Mouse (Mus musculus) kidney, postnatal 36 days (tissue): ENCODE results near the gene Smc3.
A peak's percentile ranks its signal among the peaks of the same experiment; 100 is the strongest.
"Not testable (repeated sequence)": the region's sequence is repeated elsewhere in the genome, so short reads cannot be mapped to it uniquely, and the experiment has no call there.

Experiments used
- DNase-seq, 2 experiments: peaks; one replicate each; pipeline ENCODE4 v3.0.0; 2021 to 2022; ENCODE audit warnings: mixed read lengths in 2 of 2

Smc3 gene

GRCm38 (mm10) chr19:53577025-53577800 is 23.0 kb upstream of the Smc3 start:
- peak; percentile 61 to 79 for DNase-seq

DNA sequence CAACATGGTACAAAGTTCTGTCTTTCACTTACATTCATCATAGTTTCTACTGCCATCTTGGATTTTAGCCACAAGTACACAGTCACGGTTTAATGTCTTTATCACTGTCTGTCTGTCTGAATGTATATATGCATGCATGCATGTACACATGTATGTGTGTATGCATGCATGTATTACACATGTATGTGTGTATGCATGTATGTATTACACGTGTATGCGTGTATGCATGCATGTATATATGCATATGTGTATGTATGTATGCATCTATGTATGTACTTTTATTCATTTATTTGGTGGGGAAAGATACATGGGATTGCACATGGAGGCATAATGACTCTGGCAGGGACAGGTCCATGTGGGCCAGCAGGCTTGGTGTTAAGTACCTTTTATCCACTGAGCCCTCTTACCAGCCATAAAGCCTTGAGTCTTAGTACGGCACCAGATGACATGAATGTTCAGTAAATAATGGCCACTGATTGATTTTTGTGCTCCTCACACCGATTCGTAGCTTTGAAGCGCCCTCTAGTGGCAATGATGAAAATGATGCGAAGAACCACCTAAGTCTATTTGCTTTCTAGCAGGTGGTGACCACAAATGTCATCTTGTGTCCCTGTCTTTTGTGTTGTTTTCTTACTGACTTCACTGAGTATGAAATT is 21.5 kb upstream of the Smc3 start:
- DNase-seq, result peak; percentile 62 to 81

GRCm38 (mm10) chr19:53580271-53580670 is 19.9 kb upstream of the Smc3 start:
- DNase-seq, result not testable (repeated sequence)

DNA sequence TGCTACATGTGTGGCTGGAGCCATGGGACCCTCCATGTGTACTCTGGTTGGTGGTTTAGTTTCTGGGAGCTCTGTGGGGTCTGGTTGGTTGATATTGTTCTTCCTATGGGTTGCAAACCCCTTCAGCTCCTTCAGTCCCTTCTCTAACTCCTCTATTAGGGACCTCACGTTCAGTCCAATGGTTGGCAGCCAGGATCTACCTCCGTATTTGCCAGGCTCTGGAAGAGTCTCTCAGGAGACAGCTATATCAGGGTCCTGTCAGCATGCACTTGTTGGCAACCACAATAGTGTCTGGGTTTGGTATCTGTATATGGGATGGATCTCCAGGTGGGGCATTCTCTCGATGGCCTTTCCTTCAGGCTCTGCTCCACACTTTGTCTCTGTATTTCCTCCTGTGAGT is 12.5 kb upstream of the Smc3 start:
- not testable (repeated sequence) for DNase-seq

DNA sequence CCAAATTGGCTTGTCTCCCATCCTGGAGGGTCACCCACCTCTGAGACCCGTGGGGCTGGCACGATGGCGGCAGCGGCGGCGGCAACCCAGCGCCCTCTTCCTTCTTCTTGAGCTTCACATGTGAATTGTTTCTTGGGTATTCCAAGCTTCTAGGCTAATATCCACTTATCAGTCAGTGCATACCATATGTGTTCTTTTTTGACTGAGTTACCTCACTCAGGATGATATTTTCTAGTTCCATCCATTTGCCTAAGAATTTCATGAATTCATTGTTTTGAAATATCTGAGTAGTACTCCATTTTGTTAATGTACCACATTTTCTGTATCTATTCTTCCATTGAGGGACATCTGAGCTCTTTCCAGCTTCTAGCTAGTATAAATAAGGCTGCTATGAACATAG is 11.2 kb upstream of the Smc3 start, which contains the start of gene Nutf2-ps1:
Nutf2-ps1 (minus strand) TSS at position 101 of the 400 bp plus-strand sequence.
- not testable (repeated sequence) for DNase-seq

- no peak for DNase-seq
Measured at GRCm38 (mm10) chr19:53596723-53597474, 3.3 kb upstream of the Smc3 start.

GRCm38 (mm10) chr19:53600549-53601362 is 558 bp downstream of the Smc3 start:
- peak; percentile 49 to 68 for DNase-seq

DNA sequence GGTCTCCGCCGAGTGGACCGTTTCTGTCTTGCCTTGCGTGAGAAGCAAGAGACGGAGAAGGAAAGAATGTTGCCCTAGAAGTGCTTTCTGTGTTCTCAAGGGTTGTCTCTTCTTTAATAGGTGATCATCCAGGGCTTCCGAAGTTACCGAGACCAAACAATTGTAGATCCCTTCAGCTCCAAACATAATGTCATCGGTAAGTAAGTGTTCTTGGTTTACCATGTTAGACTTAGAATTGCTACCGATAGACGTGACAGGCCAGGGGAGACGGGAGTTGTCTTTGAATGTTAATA is 1.1 kb downstream of the Smc3 start:
- DNase-seq, result no peak

DNA sequence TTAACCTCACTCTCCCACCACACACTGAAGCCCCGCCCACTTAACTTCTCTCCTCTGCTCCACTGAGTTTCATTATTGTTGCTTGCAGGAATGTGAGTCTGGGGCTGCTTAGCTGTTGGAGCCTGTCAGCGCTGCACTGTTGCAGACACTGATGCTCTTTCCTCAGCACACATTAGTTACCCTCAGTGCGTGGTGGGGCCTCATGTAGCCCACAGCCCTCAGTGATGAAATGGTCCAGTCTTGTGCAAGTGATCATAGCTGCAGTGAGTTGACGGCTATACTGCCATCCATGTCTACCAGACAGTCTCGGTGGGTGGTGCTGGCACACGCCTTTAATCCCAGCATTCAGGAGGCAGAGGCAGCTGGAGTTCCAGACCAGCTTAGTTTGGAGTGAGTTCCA is 8.7 kb downstream of the Smc3 start:
- no peak for DNase-seq

GRCm38 (mm10) chr19:53621681-53622080 is 21.5 kb downstream of the Smc3 start:
- no peak for DNase-seq

DNA sequence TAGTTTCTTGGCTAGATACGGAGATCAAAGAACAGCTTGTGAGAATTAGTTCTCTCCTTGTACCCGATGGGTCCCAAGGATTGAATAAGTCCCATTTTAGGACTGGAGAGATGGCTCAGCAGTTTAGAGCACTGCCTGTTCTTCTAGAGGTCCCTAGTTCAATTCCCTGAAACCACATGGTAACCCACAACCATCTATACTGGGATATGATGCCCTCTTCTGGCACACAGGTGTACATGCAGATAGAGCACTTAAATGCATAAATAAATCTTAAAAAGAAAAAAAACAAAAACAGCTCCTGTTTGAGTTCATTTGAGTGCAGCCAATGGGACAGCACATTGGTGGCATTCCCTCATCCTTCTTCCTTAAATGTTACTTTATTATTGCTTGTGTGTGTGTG is 37.8 kb downstream of the Smc3 start:
- no peak for DNase-seq

- no peak for DNase-seq
Measured at GRCm38 (mm10) chr19:53638727-53639126, 38.5 kb downstream of the Smc3 start.

GRCm38 (mm10) chr19:53644020-53644595 is 43.9 kb downstream of the Smc3 start:
- DNase-seq, result peak; percentile 15 to 29

DNA sequence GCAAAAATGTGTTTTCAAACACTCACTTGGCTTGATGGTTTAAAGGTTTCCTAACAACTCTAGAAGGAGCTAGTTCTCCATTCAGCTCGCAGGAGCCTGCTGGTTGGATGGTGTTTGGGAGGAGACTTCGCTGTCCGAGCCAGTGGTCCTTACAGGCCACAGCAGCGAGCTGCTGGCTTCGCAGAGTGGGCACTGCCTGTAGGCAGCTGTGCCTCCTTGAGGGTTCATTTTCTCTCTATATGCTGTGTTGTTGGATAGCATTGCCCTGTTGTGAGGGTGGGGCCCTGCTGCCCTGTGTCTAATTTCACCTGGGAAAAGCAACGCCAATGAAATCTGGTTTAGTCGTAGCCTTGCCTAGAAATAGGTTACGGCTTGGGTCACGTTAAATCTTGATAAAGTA is 47.1 kb downstream of the Smc3 start:
- DNase-seq, result no peak

DNA sequence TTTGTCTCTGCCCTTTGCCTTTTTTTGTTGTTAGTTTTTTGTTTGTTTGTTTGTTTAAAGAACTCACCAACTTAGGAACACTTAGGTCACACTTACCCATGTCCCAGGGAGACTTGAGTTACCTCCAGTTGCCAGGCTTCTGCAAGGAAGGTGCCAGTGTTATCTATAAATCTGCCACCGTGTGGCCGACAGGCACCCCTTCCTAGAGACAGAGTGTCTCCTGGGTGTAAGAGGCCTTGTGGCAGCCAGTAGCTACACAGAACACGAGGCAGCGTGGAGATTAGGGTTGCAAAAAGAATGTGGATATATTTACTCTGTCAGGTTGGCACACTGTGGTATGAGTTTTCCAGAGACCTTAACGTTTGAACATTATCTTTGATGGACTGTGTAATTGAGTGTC is 47.9 kb downstream of the Smc3 start:
- DNase-seq, result no peak

DNA sequence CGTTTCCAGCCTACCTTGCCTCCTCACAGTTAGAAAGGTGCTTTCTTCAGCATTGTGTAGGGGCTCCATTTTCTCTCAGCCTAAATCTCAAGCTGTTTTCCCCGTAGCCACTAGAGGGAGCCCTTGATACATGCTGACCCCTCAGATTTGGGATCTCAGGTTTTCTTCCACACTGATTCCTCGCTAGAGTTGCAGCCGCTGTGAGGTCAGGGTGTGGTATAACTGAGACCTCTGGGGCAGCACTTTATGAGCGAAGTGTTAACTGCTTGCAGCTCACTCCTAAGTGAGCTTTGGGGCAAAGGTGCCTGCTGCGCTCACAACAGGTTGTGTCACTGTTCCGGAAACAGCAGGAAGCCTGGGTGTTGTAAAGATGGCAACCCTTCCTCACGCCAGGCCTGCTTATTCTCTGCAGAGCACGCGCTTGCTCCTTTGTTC is 48.6 kb downstream of the Smc3 start:
- peak; percentile 57 to 77 for DNase-seq

DNA sequence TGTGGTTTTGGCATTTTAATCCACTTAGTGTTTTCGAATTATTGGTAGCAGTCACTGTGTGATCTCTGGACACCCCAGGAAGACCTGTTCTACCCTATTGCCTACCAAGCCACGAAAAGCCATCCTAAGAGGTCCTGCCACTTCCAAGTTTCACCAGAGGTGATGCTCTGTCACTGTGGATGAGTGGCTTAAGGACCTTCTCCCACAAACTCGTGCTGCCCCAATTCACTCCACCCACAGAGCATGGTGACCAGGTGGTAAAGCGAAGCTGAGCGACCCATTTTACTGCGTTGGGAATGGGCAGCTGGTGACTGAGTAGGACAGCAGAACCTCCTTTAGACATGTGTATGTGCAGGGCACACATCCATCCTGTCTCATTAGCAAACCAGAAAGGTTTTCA is 49.2 kb downstream of the Smc3 start:
- no peak for DNase-seq

- DNase-seq, result peak; percentile 17 to 41
Measured at GRCm38 (mm10) chr19:53649802-53650201, 49.6 kb downstream of the Smc3 start.

DNA sequence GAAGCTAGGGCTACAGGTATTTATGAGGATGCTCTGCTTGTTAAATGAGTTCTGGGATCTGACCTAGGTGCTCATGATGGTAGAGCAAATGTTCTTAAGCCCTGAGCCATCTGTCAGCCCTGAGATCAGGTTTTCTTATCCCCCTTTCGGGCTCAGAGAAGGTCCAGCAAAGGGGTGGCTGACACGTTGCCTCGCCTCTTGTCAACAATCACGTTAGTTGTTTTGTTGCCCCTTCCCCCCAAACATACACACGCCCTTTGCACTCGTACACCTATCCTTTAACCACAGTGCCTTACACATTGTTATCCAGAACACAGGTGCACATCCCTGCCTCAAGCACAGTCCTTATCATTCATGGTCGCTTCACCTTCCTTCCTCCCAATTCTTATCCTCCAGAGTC is 50.7 kb downstream of the Smc3 start:
- DNase-seq, result no peak

DNA sequence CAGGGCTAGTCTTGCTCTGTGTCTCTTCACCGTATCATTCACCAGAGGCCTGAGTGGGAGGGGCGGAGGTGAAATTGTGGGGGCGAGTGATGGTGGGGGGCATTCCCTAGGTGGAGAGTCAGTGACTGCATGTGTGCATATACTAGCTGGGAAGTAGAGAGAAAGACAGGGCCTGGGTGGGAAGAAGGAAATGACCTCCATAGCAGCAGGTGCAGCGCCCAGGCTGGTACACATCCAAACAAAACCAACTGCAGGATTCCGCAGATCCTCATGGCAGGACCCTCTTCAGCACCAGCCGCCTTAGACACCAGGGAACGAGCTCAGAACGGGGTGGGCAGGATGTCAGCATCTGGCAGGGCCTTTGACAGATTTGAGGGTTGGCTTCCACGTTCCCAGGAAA is 52.1 kb downstream of the Smc3 start:
- DNase-seq, result no peak

GRCm38 (mm10) chr19:53653624-53654467 is 53.6 kb downstream of the Smc3 start:
- DNase-seq, result peak; percentile 44 to 69
